Mouse (Mus musculus) layer of hippocampus, postnatal 36 days (tissue): ENCODE measurements around the gene Atp10b. TPM values are rescaled to one million over a fixed set of nuclear protein-coding genes. Genes with fewer than 3 reads are reported as not detected.

ENCODE experiments used
- DNase-seq, 2 experiments: peaks; one replicate each; pipeline ENCODE4 v3.0.0; 2022
- total RNA-seq, 2 experiments: library from RNA; stranded (reverse); gene quantifications; 2 replicates each; pipeline ENCODE4 v1.2.3; 2021

Gene Atp10b
- total RNA-seq, 2 experiments from 2014 or later: 1.2 to 1.5 TPM

DNA sequence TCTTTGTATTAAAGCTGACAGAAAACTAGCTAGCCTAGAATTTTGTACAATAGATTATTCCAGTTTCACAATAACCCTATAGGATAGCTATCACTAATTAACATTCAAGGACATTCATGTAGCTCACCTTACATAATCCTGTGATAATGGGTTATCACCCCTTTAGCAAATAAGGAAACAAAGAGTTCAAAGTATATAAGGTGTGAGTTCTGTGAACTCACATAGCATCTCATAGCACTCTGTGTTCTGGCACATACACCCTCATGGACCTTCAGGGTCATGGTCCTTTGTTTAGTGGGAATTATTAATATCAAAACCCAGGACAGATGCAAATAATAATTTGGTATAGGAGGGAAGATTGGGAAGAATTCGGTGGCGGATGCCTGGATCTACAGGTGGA lies 50.4 kb downstream of the Atp10b start:
- DNase-seq: no peak

DNA sequence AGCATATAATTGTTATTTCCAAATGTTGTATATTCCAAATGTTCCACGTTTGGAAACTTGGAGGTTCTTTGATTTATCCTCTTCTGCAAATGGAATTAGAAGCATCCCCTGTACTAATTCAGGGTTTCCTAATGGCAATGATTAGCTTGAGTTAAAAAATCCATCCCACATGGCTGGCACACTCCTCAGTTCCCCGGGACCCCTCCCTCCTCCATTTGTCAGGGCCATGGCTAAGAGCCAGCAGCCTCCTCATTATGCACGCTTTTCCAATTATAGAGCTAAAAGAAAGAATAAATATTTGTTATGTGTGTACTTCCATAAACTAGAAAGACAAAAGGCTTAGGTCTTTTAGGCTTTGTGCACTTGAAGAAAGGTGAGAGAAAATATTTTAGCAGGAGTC lies 53.9 kb downstream of the Atp10b start:
- DNase-seq: no peak

DNA sequence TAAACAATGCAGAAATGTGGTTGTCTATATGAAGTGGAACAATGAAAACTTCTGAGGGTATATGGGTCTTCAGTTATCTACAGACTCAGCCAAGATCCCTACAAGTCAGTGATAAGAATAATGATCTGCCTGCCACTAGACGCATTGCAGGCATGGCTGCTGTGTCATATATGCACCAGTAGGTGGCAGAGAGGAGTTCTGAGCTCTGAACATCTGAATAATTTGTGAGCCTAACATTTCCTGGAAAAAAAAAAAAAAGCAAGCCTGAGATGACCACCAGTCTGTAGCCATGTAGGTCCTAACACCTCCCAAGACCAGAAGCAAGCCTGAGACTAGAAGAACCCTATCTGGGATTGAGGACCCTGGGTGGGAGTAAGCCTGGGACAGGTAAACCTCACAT lies 63.5 kb downstream of the Atp10b start:
- DNase-seq: no peak

DNA sequence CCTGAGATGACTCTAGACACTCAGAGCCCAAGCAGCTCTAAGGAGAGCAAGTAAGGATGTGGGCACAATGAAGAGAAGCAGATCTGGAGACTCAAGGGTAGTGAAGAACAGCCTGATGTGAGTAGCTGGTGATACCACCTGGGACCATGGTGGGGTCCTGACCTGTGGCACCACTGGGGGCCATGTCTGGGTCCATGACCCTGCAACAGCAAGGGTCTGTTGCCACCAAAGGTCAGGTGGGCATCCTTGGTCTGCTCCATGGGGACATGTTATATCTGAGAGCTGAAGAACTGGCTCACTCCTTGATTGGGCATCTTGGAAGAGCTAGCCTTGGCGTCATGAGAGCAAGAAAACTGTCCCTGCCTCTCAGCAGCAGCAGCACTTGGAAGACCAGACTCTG lies 64.1 kb downstream of the Atp10b start:
- DNase-seq: no peak

DNA sequence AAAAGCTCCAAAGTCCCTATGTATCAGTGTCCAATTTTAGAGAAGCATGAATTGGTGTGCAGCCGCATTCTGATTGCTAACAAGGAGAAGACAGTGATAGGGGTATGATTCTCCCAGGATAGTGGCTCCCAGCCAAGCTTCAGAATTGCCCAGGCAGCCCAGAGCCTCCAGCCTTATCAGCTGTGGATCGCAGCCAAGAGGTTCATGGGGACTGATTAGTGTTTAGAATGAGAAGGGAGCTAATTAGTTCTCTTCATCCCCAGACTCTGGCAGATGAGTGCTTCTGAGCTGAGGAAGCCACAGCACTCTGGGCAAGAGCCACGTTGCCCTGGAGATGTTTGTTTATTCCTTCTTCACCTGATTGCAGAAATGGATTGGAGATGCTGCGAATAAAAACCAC lies 67.3 kb downstream of the Atp10b start:
- peak; percentile 23 to 29 for DNase-seq

DNA sequence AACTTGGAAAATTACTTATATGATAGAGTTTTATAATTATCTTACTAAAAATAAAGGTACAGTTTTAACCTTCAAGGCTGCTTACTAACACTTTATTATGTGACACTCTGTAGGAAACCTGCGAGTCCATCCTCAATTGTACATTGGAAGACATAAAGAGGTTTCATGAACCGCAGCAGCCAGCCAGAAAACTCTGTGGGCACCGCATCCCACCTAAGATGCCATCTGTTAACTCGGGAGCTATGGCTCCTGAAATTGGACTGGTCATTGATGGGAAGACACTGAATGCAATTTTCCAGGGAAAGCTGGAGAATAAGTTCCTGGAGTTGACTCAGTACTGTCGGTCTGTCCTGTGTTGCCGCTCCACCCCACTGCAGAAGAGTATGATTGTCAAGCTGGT lies 80.6 kb downstream of the Atp10b start:
- no peak for DNase-seq

DNA sequence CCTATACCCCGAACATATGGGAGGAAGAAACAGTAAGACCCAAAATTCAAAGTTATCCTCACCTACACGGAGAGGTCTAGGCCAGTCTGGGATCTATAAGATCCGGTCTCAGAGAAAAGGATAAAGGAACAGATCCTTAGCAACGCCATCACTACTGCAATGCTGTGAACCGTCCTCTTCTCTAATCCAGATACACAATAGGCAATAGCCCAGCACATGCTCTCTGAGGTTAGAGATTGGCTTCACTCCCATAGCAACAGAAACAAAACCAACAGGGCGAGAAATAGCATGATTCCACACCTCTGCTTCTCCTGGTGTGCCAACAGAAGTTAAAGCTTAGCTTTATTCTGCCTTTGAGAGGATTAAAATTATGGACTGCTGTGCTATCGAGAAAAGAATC lies 82.4 kb downstream of the Atp10b start:
- no peak for DNase-seq

DNA sequence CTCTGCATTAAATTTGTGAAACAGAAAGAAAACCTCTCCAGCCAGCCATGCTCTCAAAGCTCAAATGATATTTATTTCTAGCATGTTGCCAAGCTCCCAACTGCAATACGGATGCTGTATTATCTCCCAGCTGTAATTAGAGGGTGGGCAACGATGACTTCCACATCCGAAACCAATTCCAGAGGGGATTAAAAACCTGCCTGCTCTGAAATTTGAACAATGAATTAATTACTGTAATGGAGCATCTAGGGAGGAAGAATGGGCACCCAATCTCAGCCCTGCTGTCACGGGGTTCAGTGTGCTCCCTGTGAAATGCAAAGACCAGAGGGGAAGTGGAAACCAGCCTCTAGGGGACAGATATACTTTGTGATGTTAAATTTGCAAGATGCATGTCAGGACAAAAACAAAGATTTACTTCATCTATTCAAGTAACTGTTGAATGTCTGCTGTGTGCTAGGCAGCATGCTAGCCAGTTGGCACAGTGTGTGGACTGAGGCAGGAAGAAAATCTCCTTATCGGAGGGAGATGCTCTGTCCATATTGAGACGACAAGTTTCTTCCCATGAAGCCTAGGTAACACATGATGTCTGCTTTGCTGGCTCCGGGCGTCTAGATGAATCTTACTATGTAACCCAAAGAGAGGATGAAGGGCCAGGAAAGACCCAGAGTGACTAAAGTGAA lies 86.8 kb downstream of the Atp10b start:
- DNase-seq: no peak

DNA sequence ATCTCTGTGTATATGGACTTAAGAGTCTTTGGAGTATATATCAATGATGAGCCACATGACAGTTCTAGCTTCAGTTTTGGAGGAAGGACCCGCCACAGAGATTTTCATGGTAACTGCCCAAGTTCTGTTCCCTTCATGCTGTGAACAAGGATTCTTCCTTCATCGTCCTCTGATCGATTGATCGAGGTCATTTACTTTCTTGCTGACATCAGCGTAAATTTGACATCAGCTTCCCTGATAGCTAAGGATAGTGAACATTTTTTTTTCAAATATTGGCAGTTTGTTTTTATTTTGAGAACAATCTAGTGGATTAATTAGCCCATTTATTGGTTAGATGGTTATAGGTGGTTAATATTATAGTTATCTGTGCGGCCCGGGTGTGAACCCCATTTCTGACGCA lies 90.1 kb downstream of the Atp10b start:
- no peak for DNase-seq

DNA sequence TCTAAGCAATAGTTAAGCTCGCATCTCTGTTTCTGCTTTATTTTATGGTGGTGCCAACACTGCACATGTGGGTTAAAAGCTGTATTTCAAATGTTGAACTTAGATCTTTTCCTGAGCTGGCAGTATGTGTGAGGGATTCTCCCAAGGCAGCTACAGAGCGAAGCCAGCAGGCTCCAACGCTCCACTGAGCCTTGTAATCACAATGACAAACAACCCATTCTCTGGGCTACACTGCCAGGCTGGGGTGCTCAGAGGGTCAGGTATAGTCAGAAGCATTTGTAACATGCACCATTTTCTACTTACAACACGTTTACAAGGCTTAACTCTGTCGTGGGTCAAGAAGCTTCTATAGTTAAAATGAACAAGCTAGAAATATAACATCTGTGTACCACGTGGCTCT lies 103.4 kb downstream of the Atp10b start:
- no peak for DNase-seq

DNA sequence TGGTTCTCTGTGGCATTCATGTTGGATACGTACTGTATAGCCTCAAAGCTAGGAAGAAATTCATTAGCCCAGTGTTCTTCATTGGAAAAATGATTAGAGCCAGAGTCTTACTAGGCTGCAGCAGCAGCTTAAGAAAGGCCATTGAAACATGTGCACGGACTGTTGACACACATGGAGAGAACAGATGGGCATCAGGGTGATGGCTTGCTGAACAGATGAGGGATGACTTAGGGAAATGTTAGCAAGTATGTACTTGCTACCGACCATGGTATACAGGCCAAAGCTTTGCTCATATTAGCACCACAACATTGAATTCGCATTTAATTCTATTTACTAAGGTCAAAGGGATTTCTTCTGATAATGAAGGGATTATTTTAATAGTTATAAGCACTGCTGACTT lies 105.6 kb downstream of the Atp10b start:
- DNase-seq: peak in 1 of 2 experiments; percentile 17

DNA sequence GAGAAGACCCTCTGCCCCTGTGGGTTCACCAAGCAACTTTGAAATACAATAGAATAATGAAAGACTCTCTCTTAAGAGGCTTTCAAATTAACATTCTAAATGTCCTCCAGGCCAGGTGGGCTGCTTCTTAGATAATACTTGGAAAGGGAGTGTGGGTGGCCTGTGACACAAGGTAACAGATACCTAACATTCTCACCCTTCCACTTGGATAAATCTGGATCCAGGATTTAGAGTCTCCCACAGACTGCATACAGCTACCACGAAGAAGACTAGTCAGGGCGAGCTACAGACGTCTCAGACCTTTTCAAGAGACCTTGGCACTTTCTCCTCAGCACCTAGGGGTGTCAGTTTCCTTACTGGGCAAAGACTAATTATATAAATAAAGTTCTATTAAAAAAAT lies 107.6 kb downstream of the Atp10b start:
- DNase-seq: no peak

DNA sequence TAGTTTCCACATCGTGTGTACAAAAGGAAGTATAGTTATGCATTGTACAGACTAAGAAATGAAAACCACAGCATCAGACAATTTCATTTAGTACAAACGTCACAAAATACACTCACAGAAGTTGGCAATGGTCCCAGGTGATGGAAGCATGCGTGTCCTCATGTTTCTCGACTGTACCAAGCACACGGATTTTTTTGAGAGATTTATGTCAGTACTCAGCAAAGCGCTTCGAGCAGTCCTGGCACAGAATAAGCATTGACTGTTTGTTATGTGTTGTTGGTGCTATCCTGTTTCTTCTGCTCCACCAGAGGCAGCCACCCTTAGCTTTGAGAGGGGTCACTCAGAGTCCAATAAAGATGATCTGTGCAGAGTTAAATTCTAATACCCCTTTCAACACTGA lies 108.1 kb downstream of the Atp10b start:
- DNase-seq: no peak

DNA sequence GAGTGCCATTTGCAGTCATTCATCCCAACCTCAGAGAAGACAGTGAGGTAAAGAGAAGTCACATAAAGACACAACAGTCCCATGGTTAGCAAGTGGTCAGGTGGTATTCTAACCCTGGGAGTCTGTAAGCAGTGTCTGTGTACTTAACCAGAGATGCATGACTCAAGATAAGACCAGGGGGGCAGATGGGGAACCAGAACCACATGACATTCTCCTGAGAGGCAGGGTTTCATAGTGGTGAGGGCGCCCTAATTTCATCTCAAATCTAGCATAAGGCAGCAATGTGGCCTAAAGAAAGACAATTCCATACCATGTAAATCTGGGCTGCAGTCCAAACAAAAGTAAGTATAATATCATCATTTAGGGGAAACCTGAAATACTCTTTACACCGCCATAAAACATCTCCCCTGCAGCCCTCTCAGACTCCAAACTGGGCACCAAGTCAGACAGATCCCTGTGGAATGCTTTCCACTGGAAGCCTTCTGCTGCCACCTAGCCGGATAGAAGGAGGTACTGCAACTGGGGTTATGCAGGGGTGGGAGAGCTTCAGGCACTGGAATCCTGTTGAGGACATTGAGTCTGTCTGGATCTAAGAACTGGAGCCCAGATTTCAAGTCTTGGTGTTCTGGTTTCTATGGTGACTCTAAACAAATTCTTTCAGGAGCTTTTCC lies 114.0 kb downstream of the Atp10b start:
- DNase-seq: peak; percentile 54 to 63

DNA sequence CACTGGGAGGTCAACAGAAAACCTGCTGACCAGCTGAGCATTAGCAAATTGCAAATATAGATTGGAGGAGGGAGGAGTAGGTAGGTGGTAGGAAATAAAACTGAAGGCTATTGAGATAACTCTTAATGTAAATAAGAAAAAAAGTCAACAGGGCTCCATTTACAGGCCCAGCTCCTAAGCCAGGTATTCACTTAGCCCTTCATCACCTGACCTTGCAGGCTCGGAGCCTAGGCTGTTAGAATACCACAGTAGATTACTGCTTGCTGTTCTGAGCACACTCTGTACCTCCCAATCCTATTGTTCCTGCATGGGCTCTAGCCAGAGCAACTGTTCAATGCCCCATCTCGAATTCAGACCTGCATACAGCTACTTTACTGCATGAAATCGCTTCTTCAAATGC lies 117.8 kb downstream of the Atp10b start:
- no peak for DNase-seq

DNA sequence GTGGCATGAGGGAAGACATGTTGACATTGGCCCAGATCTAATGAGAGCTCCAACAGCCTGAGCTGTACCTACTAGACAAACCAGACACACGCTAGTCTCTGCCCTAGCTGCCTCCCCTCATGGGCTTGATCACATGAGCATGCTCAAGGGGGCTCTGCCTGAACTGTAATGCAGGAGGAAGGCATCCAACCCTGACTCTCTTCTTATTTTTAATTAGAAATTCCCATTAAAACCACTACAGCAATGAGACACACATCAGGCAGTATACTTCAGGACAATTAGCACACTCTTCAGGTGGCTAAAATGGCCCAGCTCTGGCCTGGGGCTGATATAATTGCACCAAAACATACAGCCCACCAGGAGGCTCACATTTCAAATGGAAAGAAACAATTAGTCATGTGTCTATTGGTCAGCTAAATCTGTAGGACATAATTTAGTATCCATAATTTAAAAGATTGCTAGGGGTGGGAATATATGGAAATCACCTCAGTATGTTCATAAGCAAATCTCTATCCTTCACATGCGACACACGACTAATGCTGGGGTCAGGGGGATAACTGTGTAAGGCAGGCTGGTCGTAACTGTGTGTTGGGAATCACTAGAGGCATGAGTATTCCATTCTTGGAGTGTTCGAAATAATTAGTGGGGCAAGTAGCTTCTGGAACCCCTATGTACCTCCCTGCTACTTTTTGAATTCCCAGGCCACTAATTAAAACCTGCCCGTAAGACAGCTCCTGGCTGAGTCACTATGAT lies 120.0 kb downstream of the Atp10b start:
- DNase-seq: no peak

DNA sequence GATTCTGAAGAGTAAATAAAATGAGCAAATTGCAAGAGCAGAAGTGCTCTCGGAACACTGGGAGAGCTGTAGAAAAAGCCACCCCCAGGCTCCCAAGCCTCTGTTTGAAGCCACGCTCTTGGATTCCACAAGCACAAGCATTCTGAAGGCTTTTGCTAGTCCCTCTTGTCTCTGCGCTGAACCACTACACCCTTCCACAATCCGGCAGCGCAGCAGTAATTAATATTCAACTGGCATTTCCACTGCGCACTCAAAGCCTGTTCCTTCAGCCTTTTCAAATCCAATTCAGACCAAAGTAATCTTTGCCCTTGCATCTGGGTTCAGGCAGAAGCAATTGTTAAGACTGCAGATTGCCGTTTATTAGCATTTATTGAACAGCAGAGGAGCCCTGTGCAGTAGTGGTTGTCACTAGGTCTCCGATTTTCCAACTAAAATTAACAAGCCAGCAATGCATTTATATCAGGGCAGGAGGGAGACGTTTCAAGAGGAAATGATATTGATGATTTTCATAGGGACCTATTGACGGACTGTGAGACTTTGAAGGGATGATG lies 120.7 kb downstream of the Atp10b start:
- DNase-seq: peak; percentile 15 to 27

DNA sequence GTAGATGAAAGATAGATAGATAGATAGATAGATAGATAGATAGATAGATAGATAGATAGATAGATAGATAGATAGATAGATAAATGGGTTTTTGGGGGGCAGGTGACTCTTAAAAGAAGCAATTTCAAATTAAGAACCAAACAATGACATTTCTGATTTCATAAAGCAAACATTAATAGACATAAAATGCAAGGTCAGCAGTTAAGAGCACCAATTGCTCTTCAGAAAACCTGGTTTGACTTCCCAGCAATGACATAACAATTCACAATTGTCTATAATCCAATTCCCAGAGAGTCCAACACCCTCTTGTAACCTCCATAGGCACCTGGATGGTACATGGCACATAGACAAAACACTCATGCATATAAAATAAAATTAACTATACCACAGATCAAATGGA lies 124.2 kb downstream of the Atp10b start:
- no peak for DNase-seq

DNA sequence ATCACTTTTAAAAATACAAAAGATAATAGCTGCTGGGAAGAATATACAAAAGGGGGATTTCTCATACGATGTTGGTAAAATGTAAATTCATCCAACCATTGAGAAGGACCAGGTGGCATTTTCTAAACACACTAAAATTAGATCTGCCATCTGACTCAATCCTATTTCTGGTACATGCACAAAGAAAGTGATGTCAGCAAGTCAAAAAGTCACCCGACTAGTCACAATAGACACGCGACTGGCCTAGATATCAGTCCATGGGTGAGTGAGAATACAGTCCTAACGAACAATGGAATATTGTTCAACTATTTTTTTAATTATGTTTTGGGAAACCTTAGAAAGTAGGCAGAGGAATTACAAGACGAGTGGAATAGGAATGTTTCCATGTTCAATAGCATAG lies 147.9 kb downstream of the Atp10b start:
- DNase-seq: no peak

DNA sequence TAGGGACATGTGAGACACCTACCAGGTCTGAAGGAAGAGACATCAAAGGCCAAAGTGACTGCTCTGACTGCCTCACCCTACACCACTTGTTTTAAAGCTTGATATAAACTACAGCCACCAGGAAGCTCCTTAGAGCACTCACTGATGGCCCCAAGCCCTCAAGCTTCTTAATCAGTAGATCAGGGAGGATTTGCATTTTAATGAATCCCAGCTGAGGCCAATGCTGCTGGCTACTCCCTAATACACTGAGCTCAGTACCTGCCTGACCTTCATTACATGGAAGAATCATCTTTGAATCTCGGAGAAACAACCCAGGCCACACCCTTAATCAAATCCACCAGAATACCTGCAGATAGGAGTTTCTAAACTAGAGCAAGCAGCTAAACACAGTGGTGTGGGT lies 161.3 kb downstream of the Atp10b start:
- no peak for DNase-seq
